Mouse (Mus musculus) retina, adult 2 months (tissue): ENCODE measurements at regions not wholly inside any gene's neighbourhood (a gene's known extent, or its start where the extent isn't known, plus 50 kb on each side); places are given as distances from the start of the nearest gene placed in this dataset.

ENCODE experiments used
- DNase-seq: peaks from one replicate; pipeline ENCODE4 v3.0.0-alpha.2; 2012; ENCODE audit warnings: low read depth, low spot score

DNA sequence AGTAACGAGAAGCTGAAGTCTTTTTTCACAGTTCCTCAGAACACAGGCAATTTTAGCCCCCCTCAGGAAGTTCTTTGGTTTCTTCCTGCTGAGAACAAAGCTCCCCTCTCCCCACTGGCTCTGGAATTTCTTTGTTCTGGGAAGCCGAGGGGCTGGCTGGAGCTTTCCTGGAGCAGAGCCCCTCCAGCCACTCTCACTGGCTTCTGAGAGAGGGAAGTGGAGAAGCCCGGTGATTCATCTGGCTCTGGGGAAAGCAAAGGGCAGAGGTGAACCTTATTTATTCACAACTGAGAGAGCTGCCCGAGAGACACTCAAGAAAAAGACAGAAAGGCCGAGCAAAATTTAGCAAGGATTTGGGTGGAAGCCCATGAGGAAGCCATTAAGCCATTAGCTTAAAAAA is 63.9 kb downstream of the Ddx3x start:
- DNase-seq, result no peak

DNA sequence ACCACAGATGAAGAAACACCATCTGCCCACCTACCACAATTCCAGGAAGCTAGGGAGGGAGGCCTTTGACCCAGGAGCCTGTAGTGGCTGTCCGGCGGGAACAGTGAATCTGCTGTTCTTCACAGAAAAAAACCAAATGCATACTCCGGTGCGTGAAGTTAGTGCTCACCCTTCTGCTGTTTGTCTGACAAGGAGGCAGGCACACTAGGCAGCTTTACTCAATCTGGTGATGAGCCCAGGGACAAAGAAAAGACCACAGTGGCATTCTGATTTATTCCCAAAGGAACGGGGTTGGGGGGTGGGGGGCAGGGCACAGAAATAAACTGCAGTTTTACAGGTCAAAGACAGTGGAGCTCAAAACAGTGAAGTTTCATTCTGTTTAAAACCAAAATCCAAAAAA is 64.4 kb downstream of the Ddx3x start:
- no peak for DNase-seq

DNA sequence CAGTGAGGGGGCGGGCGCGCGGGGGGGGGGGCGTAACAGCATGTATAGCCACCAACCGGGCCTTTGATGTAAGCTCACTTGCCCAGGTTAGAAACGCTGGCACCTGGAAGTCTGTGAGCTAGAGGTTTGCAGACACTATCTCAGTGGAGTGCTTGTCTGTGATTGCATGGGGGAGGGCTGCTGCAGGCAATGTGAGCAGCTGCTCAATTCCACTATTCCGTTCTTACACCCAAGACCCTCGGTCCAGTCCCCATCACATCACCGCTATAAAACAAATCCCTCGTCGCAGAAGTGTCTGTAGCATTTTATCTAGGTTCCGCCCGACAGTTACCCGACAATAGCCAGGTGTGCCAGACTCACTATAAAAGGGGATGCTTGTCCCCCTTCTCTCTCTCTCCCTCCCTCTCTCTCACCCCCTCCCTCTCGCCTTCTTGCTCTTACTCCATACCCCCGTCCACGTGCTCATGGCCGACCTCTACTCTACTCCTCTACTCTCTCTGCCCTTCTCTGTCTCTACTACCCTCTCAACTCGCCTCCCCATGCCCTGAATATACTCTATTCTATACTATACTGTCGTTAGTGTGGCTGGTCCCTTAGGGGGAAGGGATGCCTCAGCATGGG is 65.4 kb downstream of the Ddx3x start:
- DNase-seq, result no peak

DNA sequence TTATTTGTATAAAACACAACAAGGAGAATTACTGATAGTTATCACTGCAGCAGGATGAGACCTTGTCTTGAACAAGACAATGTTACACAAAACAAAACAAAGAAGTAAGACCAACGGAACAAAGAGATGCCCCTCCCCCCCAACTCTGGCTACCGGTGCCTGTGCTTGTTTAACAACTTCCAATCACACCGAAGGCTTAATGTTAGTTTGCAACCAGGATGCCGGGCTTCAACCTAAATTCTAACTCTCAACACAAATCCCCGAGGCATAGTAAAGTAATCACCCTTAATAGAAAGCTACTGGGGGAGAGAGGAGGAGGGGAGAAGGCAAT is 65.9 kb downstream of the Ddx3x start:
- peak; percentile 15 for DNase-seq

DNA sequence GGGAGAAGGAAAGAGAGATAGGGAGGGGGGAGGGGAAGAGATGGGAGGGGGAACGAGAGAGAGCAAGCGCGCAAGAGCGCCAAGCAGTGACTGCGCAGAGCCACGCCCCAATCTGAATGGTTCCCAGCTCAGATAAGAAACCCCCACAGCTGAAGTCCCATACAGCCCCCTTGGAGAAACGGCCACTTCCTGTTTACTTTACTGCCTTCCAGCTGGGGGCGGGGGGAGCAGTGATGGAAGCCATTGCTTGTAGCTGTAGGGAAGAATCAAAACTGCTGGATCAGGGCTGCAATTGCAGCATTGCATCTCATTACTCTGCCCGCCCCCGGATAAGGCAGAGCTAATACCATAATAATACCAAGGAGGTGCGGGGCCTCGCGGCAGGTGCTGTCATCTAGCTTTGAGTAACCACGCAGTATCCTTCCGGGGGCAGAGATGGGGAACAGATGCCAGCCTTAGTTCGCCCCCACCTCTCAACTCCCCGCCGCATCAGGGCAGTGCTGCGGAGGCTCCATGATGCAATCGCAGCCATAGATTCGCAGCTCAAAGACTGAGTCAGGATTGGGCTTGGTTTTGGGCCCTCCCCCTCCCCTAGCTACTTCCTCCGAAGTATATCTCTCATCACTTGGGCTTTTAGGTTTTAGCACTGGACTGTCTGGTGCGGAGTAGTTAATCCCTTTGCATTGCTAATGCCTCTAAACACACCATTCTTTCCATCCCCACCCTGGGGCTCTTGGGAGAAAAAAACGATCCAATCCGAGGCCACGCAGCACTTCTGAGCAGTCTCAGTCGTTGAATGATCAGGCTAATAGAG is 66.5 kb downstream of the Ddx3x start:
- DNase-seq, result peak; percentile 23

DNA sequence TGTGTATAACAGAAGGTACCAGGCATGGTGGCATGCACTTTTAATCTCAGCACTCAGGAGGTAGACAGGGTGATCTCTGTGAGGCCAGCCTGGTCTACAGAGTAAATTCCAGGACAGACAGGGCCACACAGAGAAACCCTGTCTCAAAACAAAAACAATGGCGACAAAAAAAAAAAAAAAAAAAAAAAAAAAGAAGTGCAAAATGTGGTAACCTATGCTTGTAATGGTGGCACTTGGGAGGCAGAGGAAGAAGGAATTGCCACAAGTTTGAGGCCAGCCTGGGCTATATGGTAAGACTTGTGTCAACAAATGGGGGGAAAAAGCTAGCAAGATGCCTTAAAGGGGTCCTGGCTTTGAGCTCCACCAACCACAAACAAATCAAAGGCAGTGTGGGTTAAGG is 67.6 kb downstream of the Ddx3x start:
- DNase-seq, result no peak

DNA sequence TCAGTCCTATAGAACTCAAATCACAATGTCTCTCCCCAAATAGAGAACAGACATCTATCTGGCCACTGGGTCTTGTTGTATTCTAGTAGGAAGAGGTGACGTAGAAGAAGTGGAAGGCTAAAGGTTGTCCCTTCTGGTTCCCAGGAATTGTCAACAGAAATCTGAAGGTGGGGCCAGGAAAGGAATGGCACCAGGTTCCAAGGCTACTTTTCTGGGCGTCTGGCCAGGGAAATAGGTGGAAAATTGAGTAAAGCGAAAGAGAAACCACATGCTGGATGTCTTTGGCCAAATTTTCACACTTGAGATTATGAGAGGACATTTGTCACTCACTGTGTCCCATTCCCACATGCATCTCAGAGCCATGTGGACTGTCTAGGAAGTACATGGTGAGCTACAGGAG is 69.7 kb downstream of the Ddx3x start:
- no peak for DNase-seq

DNA sequence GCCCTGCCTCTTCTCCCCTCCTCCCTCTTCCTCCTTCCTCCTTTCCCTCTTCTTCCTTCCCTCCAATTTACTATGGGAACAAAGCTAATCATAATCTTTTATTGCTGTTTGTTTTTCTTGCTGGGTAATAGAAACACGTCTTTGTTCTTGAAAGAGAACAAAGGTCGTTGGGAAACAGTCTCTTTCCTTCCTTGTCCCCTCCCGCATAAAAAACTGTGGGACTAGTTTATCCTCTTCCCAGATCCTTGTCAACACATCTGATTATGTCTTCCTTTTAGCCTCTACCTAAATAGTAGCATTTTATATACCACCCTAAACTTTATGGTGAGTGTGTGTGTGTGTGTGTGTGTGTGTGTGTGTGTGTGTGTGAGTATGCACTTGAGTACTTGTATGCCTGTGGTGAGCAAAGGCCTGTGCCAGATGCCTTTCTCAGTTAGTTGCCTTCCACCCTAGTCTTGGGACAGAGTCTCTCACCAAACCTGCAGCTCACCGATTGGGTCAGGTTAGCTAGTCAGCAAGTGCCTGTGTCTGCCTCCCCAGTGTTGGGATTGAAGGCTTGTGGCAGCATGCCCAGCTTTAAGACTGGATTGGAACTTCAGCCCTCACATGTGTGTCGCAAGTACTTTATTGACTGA is 76.5 kb downstream of the Ddx3x start:
- DNase-seq, result no peak

DNA sequence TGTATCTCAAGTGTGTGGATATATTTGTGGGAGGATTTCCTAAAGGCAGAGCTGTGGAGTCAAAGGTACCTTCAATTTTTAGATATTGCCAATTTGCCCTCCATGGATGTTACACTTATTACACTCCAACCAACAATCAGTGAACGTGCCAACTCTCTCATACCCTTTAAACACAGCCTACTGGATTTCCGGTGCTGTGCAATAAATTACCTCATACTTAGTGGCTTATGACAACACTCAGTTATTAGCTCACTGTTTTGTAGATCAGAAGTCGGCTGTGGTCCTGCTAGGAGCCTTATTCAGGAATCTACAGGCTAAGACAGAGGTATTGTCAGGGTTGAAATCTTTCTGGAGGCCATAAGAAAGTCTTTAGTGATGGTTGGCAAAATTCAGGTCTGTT is 77.2 kb downstream of the Ddx3x start:
- no peak for DNase-seq

DNA sequence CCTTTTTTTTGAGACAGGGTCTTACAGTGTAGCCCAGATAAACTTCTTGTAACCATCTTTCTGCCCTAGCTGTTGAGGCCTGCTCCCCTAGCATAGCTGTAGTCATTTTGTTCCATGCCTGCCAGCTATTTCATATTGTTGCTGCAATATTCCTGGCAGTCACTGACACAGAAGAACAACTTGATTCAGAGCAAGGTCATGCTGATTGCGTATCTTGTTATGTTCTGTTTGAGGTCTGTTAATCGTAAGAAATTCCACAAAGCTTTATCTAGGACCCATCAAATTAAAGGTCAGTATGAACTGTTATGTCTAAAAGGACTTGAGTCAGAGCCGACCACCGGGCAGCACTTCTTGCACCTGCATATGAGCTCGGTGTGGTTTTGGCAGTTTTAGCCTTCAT is 79.7 kb downstream of the Ddx3x start:
- DNase-seq, result no peak

DNA sequence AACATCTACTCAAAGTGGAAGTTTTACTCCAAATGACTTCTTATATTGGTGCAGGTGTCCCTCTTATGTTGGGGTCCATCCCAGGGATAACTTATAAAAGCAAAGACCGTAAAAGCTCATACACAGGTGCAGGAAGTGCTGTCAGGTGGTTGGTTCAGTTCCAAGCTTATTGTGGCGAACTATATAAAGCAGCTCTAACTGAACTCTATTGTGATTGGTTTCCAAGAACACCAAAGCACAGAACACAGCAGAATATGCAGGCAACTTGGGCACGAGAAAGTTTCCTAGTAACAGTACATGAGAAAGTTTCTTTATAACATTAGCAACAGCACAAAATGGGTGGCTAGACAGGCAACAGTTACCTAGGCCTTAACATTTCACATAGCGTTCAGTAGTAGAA is 89.5 kb downstream of the Ddx3x start:
- DNase-seq, result no peak

DNA sequence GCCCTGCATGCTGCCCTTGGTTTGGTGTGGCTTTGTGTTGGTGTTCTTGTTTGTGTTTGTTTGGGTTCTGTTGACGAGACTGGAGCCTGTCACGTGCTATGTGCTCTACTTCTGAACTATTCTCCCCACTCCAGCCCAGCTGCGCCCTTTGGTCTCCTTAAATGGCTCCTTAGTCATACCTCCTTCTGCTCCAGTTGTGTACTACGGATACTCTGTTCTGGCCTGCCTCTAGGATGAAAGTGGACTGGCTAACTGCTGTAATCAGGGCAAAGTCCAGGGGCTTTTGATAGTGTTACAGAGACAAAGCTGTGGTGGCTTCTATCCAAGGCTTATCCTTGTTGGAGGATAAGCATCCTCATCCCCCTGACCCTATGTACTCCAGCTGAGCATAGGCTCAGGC is 92.0 kb downstream of the Ddx3x start:
- no peak for DNase-seq

DNA sequence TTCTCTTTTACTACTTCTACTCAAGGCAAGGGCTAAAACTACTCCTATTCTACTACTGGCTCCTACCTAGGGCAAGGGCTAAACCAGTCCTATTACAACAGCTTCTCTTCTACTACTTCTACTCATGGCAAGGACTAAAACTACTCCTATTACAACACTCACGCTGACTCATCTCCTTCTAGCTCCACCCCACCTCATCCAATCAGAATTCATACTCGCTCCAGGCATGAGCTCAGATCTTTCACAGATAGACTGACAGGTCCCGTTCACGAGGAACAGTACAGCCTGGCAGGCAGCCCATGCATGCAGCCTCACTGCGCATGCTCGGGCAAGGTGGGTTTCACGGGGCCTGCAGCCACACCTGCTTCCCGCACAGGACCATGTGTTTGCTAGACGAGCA is 79.6 kb upstream of the Nyx start:
- DNase-seq, result no peak

DNA sequence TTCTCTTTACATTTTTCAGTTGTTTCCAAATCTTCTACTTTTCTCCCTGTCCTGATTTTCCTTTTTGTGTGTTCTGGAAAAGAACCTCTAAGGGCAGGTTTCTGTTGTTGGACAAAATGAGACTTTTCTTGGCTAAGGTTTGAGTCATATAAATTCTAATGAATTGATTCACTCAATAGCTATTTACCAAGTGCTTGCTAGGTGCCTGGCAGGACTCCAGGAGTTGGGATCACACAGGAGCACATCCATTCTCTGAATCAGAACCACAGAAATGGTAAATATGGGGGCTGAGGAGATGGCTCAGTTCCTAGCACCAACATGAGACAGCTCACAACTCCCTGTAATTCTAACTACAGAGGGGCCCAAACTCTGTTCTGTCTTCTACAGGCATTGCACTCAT is 67.4 kb upstream of the Nyx start:
- no peak for DNase-seq

DNA sequence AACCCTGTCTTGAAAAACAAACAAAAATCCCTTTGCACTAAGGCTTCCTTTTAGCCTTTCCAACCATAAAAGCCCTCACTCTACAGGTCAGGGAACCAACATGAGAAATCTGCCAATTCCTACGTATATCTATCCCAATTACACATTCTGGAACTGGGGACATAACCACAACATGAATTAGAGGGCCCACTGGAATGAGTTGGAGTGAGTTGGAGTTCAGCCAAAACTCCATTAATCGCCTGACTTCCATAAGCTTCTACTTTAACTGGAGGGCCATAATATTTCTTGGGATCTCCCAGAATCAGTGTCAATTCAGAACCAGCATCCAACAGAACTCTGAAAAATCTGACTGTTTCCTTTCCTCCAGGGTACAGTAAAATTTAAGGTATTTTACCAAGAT is 53.2 kb upstream of the Nyx start:
- no peak for DNase-seq

DNA sequence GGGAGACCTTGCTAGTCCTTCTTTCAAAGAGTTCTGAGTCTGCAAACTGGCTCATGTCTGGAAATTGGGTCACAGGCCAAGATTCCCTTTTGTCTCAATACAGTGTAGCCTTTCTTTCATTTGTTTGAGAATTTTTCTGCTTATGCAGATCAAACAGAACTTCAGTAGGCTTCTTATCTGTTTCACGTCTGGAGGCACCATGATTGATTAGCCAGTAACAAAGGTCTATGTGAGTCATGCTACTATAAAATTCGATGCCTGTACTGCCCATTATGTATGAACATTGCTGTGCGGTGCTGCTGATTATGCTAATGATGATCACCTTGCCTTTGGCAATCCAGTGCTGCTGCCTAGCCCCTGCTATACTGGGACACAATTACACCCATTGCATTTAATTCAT is 52.8 kb upstream of the Nyx start:
- no peak for DNase-seq
